Mouse (Mus musculus): ENCODE results near the gene Fcgr1. TPM values are rescaled to one million over a fixed set of nuclear protein-coding genes. Genes with fewer than 3 reads are reported as not detected.
A peak's percentile ranks its signal among the peaks of the same experiment; 100 is the strongest.

Fcgr1 gene
- polyA plus RNA-seq, 1 experiment from 2014 or later: 3.4 TPM

GRCm38 (mm10) chr3:96312341-96313098 is 18.8 kb upstream of the Fcgr1 start:
- no peak for DNase-seq (ENCODE audit: low spot score)
- no peaks in the 10 kb centered on the region for H3K4me1 ChIP-seq (replicated peaks; ENCODE audit: control insufficient read depth, insufficient read depth, low read length)
- H3K27ac ChIP-seq (ENCODE audit: low read depth): no peak overlapping the region
- 58% methylated on average over 8 of the region's 8 CpGs for WGBS
- ATAC-seq (replicated peaks; ENCODE audit: low FRiP score, low TSS enrichment, low read depth): no peak
- H3K27me3 ChIP-seq (replicated peaks; ENCODE audit: control insufficient read depth, insufficient read depth, low read length): no peaks in the 10 kb centered on the region
- no peaks in the 10 kb centered on the region for H3K9me3 ChIP-seq (ENCODE audit: control insufficient read depth, low read length)
- no peak overlapping the region for H3K4me2 ChIP-seq (ENCODE audit: low read length)
- H3K9ac ChIP-seq (ENCODE audit: low read length): no peak overlapping the region
- no peak overlapping the region for H3K4me3 ChIP-seq (ENCODE audit: low read depth, low read length)
- no peaks in the 10 kb centered on the region for H3K36me3 ChIP-seq (ENCODE audit: control insufficient read depth, insufficient read depth, low read length)

- no peaks in the 10 kb centered on the region for H3K9me3 ChIP-seq (ENCODE audit: control insufficient read depth, low read length)
Observed at GRCm38 (mm10) chr3:96309441-96309840, 15.7 kb upstream of the Fcgr1 start.

GRCm38 (mm10) chr3:96306506-96306905 is 12.7 kb upstream of the Fcgr1 start:
- Histone ChIP-seq H3K4me2 (ENCODE audit: low read length) (no peak overlapping the region), H3K9ac (ENCODE audit: low read length) (no peak overlapping the region), H3K27ac (ENCODE audit: low read depth) (no peak overlapping the region), H3K27me3 (replicated peaks; ENCODE audit: control insufficient read depth, insufficient read depth, low read length) (no peaks in the 10 kb centered on the region), H3K36me3 (ENCODE audit: control insufficient read depth, insufficient read depth, low read length) (no peaks in the 10 kb centered on the region), H3K9me3 (ENCODE audit: control insufficient read depth, low read length) (no peaks in the 10 kb centered on the region), H3K4me3 (ENCODE audit: low read depth, low read length) (no peak overlapping the region), H3K4me1 (replicated peaks; ENCODE audit: control insufficient read depth, insufficient read depth, low read length) (no peaks in the 10 kb centered on the region)
- DNase-seq (ENCODE audit: low spot score) (no peak), ATAC-seq (replicated peaks; ENCODE audit: low FRiP score, low TSS enrichment, low read depth) (no peak)
- WGBS: 72% methylated on average over 9 of the region's 9 CpGs

More at GRCm38 (mm10) chr3:96309441-96309840, 15.7 kb upstream of the Fcgr1 start:
- no peak for DNase-seq (ENCODE audit: low spot score)
- Histone ChIP-seq H3K9ac (ENCODE audit: low read length) (no peak overlapping the region), H3K4me1 (replicated peaks; ENCODE audit: control insufficient read depth, insufficient read depth, low read length) (no peaks in the 10 kb centered on the region), H3K27ac (ENCODE audit: low read depth) (no peak overlapping the region), H3K4me2 (ENCODE audit: low read length) (no peak overlapping the region), H3K36me3 (ENCODE audit: control insufficient read depth, insufficient read depth, low read length) (no peaks in the 10 kb centered on the region), H3K4me3 (ENCODE audit: low read depth, low read length) (no peak overlapping the region), H3K27me3 (replicated peaks; ENCODE audit: control insufficient read depth, insufficient read depth, low read length) (no peaks in the 10 kb centered on the region)
- no peak for ATAC-seq (replicated peaks; ENCODE audit: low FRiP score, low TSS enrichment, low read depth)
- WGBS: 55% methylated on average over 3 of the region's 3 CpGs

- DNase-seq (ENCODE audit: low spot score): no peak
- Histone ChIP-seq H3K9me3 (ENCODE audit: control insufficient read depth, low read length) (no peaks in the 10 kb centered on the region), H3K9ac (ENCODE audit: low read length) (no peak overlapping the region), H3K27ac (ENCODE audit: low read depth) (no peak overlapping the region), H3K4me2 (ENCODE audit: low read length) (no peak overlapping the region), H3K27me3 (replicated peaks; ENCODE audit: control insufficient read depth, insufficient read depth, low read length) (no peaks in the 10 kb centered on the region), H3K4me1 (replicated peaks; ENCODE audit: control insufficient read depth, insufficient read depth, low read length) (no peaks in the 10 kb centered on the region), H3K36me3 (ENCODE audit: control insufficient read depth, insufficient read depth, low read length) (no peaks in the 10 kb centered on the region), H3K4me3 (ENCODE audit: low read depth, low read length) (no peak overlapping the region)
- 76% methylated on average over 5 of the region's 5 CpGs for WGBS
- ATAC-seq (replicated peaks; ENCODE audit: low FRiP score, low TSS enrichment, low read depth): no peak
Observed at GRCm38 (mm10) chr3:96302076-96302475, 8.3 kb upstream of the Fcgr1 start.

DNA sequence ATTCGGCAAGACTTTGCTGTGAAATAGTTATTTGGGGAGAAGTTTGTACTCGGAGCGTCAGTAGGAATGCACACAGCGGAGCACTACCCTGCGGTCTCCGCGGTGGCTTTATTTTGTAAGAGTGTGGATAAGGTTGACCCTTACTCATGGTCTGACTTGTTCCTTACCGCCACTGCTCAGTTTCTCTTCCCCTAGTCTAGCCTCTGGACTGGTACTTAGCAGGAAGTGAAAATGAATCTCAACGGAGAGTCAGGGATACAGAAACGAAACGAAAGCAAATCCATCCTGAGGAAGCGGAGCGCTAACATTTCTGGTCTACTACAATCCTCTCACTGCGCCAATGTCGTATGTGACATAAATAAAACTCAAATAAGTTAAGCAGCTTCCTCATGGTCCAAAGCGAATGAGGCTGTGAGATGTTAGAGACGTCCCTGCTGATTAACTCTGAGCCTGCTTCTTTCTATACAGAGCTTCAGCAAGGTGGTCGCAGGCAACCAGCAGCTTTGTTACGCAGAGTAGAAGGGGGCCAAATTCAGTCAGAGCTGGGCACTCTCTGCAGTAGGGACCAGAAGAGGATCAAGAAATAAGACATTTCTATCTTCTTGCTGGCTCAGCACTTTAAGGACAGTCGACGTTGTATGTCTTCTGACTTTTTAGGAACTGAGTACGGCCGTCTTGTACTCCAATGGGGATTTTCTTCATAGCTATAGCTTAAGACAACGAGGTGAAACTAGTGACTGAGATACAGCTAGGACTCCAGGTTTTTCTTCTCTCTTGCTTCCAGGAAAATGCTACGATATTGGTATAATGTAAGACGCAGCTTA is 7.1 kb upstream of the Fcgr1 start:
- H3K4me3 ChIP-seq (ENCODE audit: low read depth, low read length): peak overlapping the region; percentile 10
- H3K9me3 ChIP-seq (ENCODE audit: control insufficient read depth, low read length): no peaks in the 10 kb centered on the region
- ATAC-seq (replicated peaks; ENCODE audit: low FRiP score, low TSS enrichment, low read depth): no peak
- no peak overlapping the region for H3K9ac ChIP-seq (ENCODE audit: low read length)
- no peak overlapping the region for H3K27ac ChIP-seq (ENCODE audit: low read depth)
- no peaks in the 10 kb centered on the region for H3K4me1 ChIP-seq (replicated peaks; ENCODE audit: control insufficient read depth, insufficient read depth, low read length)
- no peaks in the 10 kb centered on the region for H3K36me3 ChIP-seq (ENCODE audit: control insufficient read depth, insufficient read depth, low read length)
- no peaks in the 10 kb centered on the region for H3K27me3 ChIP-seq (replicated peaks; ENCODE audit: control insufficient read depth, insufficient read depth, low read length)
- peak overlapping the region; percentile 40 for H3K4me2 ChIP-seq (ENCODE audit: low read length)
- no peak for DNase-seq (ENCODE audit: low spot score)
- WGBS: 67% methylated on average over 26 of the region's 26 CpGs

DNA sequence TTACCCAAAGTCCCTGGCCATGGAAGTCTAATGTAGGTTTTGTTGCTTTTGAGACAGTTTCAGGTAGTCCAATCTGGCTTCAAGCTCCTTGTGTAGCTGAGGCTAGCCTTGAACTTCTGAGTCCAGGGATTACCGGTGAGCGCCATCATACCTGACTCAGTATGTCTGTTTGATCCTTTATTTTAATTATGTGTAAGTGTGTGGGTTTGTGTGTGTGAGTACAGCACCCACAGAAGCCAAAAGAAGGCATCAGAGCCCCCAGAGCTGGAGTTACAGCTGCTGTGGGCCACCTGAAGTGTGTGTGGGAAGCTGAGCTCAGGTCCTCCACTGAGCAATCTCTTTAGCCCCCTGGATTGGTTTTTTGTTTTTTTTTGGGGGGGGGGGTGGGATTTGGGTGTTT is 5.8 kb upstream of the Fcgr1 start:
- Histone ChIP-seq H3K9me3 (ENCODE audit: control insufficient read depth, low read length) (no peaks in the 10 kb centered on the region), H3K27me3 (replicated peaks; ENCODE audit: control insufficient read depth, insufficient read depth, low read length) (no peaks in the 10 kb centered on the region), H3K4me1 (replicated peaks; ENCODE audit: control insufficient read depth, insufficient read depth, low read length) (no peaks in the 10 kb centered on the region), H3K36me3 (ENCODE audit: control insufficient read depth, insufficient read depth, low read length) (no peaks in the 10 kb centered on the region), H3K27ac (ENCODE audit: low read depth) (no peak overlapping the region), H3K9ac (ENCODE audit: low read length) (no peak overlapping the region), H3K4me2 (ENCODE audit: low read length) (no peak overlapping the region), H3K4me3 (ENCODE audit: low read depth, low read length) (no peak overlapping the region)
- ATAC-seq (replicated peaks; ENCODE audit: low FRiP score, low TSS enrichment, low read depth) (no peak), DNase-seq (ENCODE audit: low spot score) (no peak)
- WGBS: 98% methylated on average over 2 of the region's 2 CpGs

- no peaks in the 10 kb centered on the region for H3K36me3 ChIP-seq (ENCODE audit: control insufficient read depth, insufficient read depth, low read length)
- no peak for ATAC-seq (replicated peaks; ENCODE audit: low FRiP score, low TSS enrichment, low read depth)
Observed at GRCm38 (mm10) chr3:96298360-96298759, 4.6 kb upstream of the Fcgr1 start.

DNA sequence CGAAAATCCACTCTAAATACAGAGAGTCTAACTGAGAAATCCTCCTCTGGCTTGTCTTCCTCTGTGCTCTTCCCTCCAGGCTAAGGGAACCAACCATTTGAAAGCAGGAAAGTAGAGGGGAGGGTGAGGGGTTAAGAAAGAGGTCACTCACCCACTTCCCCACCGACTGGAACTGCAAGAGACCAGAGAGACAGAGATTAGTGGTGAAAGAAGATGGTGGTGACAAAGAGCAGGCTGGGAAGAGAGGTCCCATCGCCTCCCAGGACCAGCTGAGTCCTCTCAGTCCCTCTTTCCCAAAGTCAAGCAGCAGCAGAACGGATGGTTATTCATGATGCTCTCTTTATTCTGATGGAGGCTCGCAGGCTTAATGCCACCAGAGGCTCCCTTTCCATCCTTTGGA is 401 bp downstream of the Fcgr1 start:
- 44% methylated on average over 5 of the region's 5 CpGs for WGBS
- no peaks in the 10 kb centered on the region for H3K27me3 ChIP-seq (replicated peaks; ENCODE audit: control insufficient read depth, insufficient read depth, low read length)
- H3K4me1 ChIP-seq (replicated peaks; ENCODE audit: control insufficient read depth, insufficient read depth, low read length): no peaks in the 10 kb centered on the region
- ATAC-seq (replicated peaks; ENCODE audit: low FRiP score, low TSS enrichment, low read depth) (no peak), DNase-seq (ENCODE audit: low spot score) (no peak)
- no peak overlapping the region for H3K9ac ChIP-seq (ENCODE audit: low read length)
- no peaks in the 10 kb centered on the region for H3K36me3 ChIP-seq (ENCODE audit: control insufficient read depth, insufficient read depth, low read length)
- no peak overlapping the region for H3K4me3 ChIP-seq (ENCODE audit: low read depth, low read length)
- H3K4me2 ChIP-seq (ENCODE audit: low read length): no peak overlapping the region
- H3K9me3 ChIP-seq (ENCODE audit: control insufficient read depth, low read length): no peaks in the 10 kb centered on the region
- no peak overlapping the region for H3K27ac ChIP-seq (ENCODE audit: low read depth)

More at GRCm38 (mm10) chr3:96298360-96298759, 4.6 kb upstream of the Fcgr1 start:
- Histone ChIP-seq H3K27me3 (replicated peaks; ENCODE audit: control insufficient read depth, insufficient read depth, low read length) (no peaks in the 10 kb centered on the region), H3K4me1 (replicated peaks; ENCODE audit: control insufficient read depth, insufficient read depth, low read length) (no peaks in the 10 kb centered on the region), H3K4me2 (ENCODE audit: low read length) (no peak overlapping the region), H3K9ac (ENCODE audit: low read length) (no peak overlapping the region), H3K27ac (ENCODE audit: low read depth) (no peak overlapping the region), H3K9me3 (ENCODE audit: control insufficient read depth, low read length) (no peaks in the 10 kb centered on the region), H3K4me3 (ENCODE audit: low read depth, low read length) (no peak overlapping the region)
- WGBS: 92% methylated on average over 4 of the region's 4 CpGs
- no peak for DNase-seq (ENCODE audit: low spot score)
